Mouse (Mus musculus): Measurements from ENCODE around the gene BC016579.

GRCm38 (mm10) chr16:45641301-45641700 lies 12.6 kb downstream of the BC016579 start:
- TF ChIP-seq CTCF (IDR thresholded peaks at IDR 0.05; ENCODE audit: insufficient read depth, low read length) (no peak), POLR2A (IDR thresholded peaks at IDR 0.05; ENCODE audit: borderline replicate concordance, extremely low read depth, low read depth, low read length) (no peak)
